Mouse (Mus musculus): ENCODE data around the gene Gsx2. TPM values are rescaled to one million over a fixed set of nuclear protein-coding genes. Genes with fewer than 3 reads are reported as not detected.
A peak's percentile ranks its signal among the peaks of the same experiment; 100 is the strongest.

The Gsx2 gene
- not detected in 2 replicates for polyA plus RNA-seq (2012; rRNA removed)

GRCm38 (mm10) chr5:75075383-75075941 lies at the start of gene Gsx2:
TSS of gene Gsx2 (plus strand) at chr5:75075601.
- Histone ChIP-seq H3K27me3 (ENCODE audit: control insufficient read depth, insufficient read depth, low read length) (peaks cover 88% of the 10 kb centered on the region), H3K27ac (ENCODE audit: insufficient read depth, low read depth, low read length) (no peak within 1 kb of the TSS), H3K4me3 (ENCODE audit: low read depth, low read length) (no peak within 1 kb of the TSS), H3K4me1 (ENCODE audit: control insufficient read depth, insufficient read depth, insufficient read length, low read length) (no peaks in the 10 kb centered on the region), H3K36me3 (ENCODE audit: control insufficient read depth, insufficient read depth, low read length) (no peaks in the 10 kb centered on the region)
- TF ChIP-seq CTCF (IDR thresholded peaks at IDR 0.05; ENCODE audit: extremely low read depth, insufficient read length, insufficient replicate concordance, low read depth, low read length) (no peak), POLR2A (IDR thresholded peaks at IDR 0.05; ENCODE audit: low read depth, low read length) (no peak)
- 4% methylated on average over 41 of the region's 41 CpGs for WGBS

DNA sequence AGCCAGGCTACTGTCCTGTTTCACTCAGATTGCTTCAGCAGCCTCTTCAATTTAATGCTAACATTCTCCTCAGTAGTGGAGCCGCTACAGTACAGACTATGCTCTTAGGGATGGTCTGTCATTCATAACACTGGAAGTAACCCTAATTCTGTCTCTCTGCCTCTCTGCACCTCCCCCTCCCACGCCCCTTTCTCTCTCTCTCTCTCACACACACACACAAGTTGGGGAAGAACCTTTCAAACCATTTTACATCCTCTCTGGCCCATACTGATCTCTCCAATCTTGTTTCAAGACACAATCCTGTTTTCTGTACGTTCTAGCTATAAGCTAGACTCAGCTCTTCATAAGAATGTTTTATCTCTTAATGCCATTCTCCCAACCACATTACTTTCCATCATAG lies 39.9 kb upstream of the Gsx2 start:
- no peak overlapping the region for H3K4me3 ChIP-seq (ENCODE audit: low read depth, low read length)
- no peak overlapping the region for H3K27ac ChIP-seq (ENCODE audit: insufficient read depth, low read depth, low read length)
- H3K27me3 ChIP-seq (ENCODE audit: control insufficient read depth, insufficient read depth, low read length) = no peaks in the 10 kb centered on the region
- peaks cover 3% of the 10 kb centered on the region; the same call in 1 of the 2 replicates for H3K4me1 ChIP-seq (ENCODE audit: control insufficient read depth, insufficient read depth, insufficient read length, low read length)
- no peaks in the 10 kb centered on the region; the same call in none of the 2 replicates for H3K36me3 ChIP-seq (ENCODE audit: control insufficient read depth, insufficient read depth, low read length)
- TF ChIP-seq CTCF (IDR thresholded peaks at IDR 0.05; ENCODE audit: extremely low read depth, insufficient read length, insufficient replicate concordance, low read depth, low read length) = no peak
- TF ChIP-seq POLR2A (IDR thresholded peaks at IDR 0.05; ENCODE audit: low read depth, low read length) = no peak
- 86% methylated on average over 3 of the region's 3 CpGs for WGBS

GRCm38 (mm10) chr5:75039307-75039706 lies 36.1 kb upstream of the Gsx2 start:
- Histone ChIP-seq H3K4me3 (ENCODE audit: low read depth, low read length) (no peak overlapping the region), H3K4me1 (ENCODE audit: control insufficient read depth, insufficient read depth, insufficient read length, low read length) (peaks cover 6% of the 10 kb centered on the region), H3K27me3 (ENCODE audit: control insufficient read depth, insufficient read depth, low read length) (no peaks in the 10 kb centered on the region), H3K27ac (ENCODE audit: insufficient read depth, low read depth, low read length) (no peak overlapping the region), H3K36me3 (ENCODE audit: control insufficient read depth, insufficient read depth, low read length) (no peaks in the 10 kb centered on the region)
- 92% methylated on average over 1 of the region's 1 CpGs for WGBS
- TF ChIP-seq POLR2A (IDR thresholded peaks at IDR 0.05; ENCODE audit: low read depth, low read length) (no peak), CTCF (IDR thresholded peaks at IDR 0.05; ENCODE audit: extremely low read depth, insufficient read length, insufficient replicate concordance, low read depth, low read length) (no peak)

DNA sequence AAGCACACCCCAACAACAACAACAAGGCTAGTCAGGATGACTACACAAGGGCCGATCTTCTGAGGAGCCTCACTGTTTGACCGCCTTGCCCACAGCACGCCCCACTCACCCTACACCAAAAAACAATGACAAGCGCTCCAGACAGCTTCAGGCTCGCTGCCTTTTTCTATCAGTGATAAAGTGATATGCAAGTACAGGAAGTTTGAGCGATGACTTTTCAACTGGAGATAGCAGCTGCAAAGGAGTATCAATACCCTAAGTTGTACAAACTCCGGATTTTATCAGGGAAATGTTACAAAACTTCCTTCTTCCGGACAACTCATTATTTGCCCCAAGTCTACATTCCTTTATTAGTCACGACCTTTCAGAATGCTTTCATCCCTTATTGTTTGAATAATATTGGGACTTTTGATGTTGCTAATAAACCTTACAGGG lies 32.4 kb upstream of the Gsx2 start:
- TF ChIP-seq POLR2A (IDR thresholded peaks at IDR 0.05; ENCODE audit: low read depth, low read length) = no peak
- no peak for TF ChIP-seq CTCF (IDR thresholded peaks at IDR 0.05; ENCODE audit: extremely low read depth, insufficient read length, insufficient replicate concordance, low read depth, low read length)
- 5% methylated on average over 9 of the region's 9 CpGs for WGBS
- H3K4me3 ChIP-seq (ENCODE audit: low read depth, low read length) = peak overlapping the region; percentile 59
- H3K36me3 ChIP-seq (ENCODE audit: control insufficient read depth, insufficient read depth, low read length) = no peaks in the 10 kb centered on the region
- H3K27me3 ChIP-seq (ENCODE audit: control insufficient read depth, insufficient read depth, low read length) = no peaks in the 10 kb centered on the region
- H3K4me1 ChIP-seq (ENCODE audit: control insufficient read depth, insufficient read depth, insufficient read length, low read length) = peaks cover 10% of the 10 kb centered on the region
- H3K27ac ChIP-seq (ENCODE audit: insufficient read depth, low read depth, low read length) = peak overlapping the region; percentile 46

DNA sequence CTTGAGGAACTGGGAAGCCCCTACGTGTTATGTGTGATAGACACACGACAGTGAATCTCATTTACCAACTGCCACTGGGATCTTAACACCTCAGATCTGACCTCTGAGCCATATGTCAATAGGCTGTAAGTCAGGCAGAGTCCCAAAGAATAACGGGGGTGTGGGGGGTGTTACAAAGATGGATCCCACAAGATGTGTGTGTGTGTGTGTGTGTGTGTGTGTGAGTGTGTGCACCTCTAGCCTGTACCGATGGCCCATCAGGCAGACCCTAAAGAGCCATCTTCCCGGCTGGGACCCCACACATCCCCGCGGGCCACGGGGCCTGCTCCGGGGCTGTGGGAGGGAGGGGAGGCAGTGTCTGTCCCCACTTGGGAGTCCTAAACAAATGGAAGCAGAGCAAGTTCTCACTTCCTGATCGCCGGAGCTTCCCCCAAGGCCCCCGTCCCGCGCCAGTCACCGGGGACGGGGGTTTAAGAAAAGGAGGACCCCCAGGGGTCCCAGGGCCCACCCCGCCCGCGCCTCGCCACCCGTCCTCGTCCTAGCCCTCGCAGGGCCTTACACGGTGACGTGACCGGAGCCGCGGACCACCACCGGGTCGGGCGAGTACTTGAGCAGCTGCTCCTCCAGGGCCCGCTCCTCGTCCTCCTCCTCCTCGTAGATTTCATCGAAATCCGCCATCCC lies 31.6 kb upstream of the Gsx2 start:
- peak overlapping the region; percentile 21 for H3K27ac ChIP-seq (ENCODE audit: insufficient read depth, low read depth, low read length)
- 1% methylated on average over 36 of the region's 36 CpGs for WGBS
- no peak for TF ChIP-seq POLR2A (IDR thresholded peaks at IDR 0.05; ENCODE audit: low read depth, low read length)
- no peak for TF ChIP-seq CTCF (IDR thresholded peaks at IDR 0.05; ENCODE audit: extremely low read depth, insufficient read length, insufficient replicate concordance, low read depth, low read length)
- H3K4me3 ChIP-seq (ENCODE audit: low read depth, low read length) = peak overlapping the region; percentile 69
- H3K4me1 ChIP-seq (ENCODE audit: control insufficient read depth, insufficient read depth, insufficient read length, low read length) = peaks cover 10% of the 10 kb centered on the region
- H3K27me3 ChIP-seq (ENCODE audit: control insufficient read depth, insufficient read depth, low read length) = no peaks in the 10 kb centered on the region
- H3K36me3 ChIP-seq (ENCODE audit: control insufficient read depth, insufficient read depth, low read length) = no peaks in the 10 kb centered on the region

- Histone ChIP-seq H3K36me3 (ENCODE audit: control insufficient read depth, insufficient read depth, low read length) (no peaks in the 10 kb centered on the region), H3K4me1 (ENCODE audit: control insufficient read depth, insufficient read depth, insufficient read length, low read length) (peaks cover 10% of the 10 kb centered on the region), H3K4me3 (ENCODE audit: low read depth, low read length) (peak within 1 kb of the TSS; percentile 69), H3K27ac (ENCODE audit: insufficient read depth, low read depth, low read length) (peak within 1 kb of the TSS; percentile 72), H3K27me3 (ENCODE audit: control insufficient read depth, insufficient read depth, low read length) (no peaks in the 10 kb centered on the region)
- TF ChIP-seq CTCF (IDR thresholded peaks at IDR 0.05; ENCODE audit: extremely low read depth, insufficient read length, insufficient replicate concordance, low read depth, low read length) (no peak), POLR2A (IDR thresholded peaks at IDR 0.05; ENCODE audit: low read depth, low read length) (peak; percentile 37; the same call in 1 of the 2 replicates)
- under 1% methylated on average over 80 of the region's 90 CpGs for WGBS
Measured at GRCm38 (mm10) chr5:75044310-75044904, 31.0 kb upstream of the Gsx2 start, which contains the start of gene Chic2. TSS of gene Chic2 (minus strand) at chr5:75044774.

DNA sequence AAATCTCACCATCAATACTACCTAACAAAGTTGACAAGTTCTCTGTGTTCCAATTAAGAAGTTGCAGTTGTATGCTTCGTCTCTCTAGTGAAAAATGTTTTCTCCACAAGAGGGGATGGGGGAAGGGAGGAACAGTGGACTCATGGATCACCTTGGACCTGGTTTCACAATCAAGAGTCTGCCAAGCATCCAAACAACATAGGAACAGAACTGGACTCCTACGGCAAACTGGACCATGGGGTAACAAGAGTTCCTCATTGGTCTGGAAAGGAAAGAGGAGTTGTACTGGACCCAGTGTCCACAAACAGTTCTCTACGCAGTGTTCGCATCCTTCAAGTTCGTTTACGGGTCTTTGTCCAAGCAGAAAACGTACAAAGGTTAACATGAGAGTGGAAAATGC lies 30.0 kb upstream of the Gsx2 start:
- TF ChIP-seq POLR2A (IDR thresholded peaks at IDR 0.05; ENCODE audit: low read depth, low read length) = no peak
- TF ChIP-seq CTCF (IDR thresholded peaks at IDR 0.05; ENCODE audit: extremely low read depth, insufficient read length, insufficient replicate concordance, low read depth, low read length) = no peak
- Histone ChIP-seq H3K27ac (ENCODE audit: insufficient read depth, low read depth, low read length) (no peak overlapping the region), H3K36me3 (ENCODE audit: control insufficient read depth, insufficient read depth, low read length) (no peaks in the 10 kb centered on the region), H3K4me3 (ENCODE audit: low read depth, low read length) (no peak overlapping the region), H3K4me1 (ENCODE audit: control insufficient read depth, insufficient read depth, insufficient read length, low read length) (peaks cover 10% of the 10 kb centered on the region), H3K27me3 (ENCODE audit: control insufficient read depth, insufficient read depth, low read length) (no peaks in the 10 kb centered on the region)
- WGBS = 67% methylated on average over 7 of the region's 7 CpGs
